Mouse (Mus musculus) liver, embryonic 13.5 days (tissue): Measurements from ENCODE around the gene Trim43a. TPM values are rescaled to one million over a fixed set of nuclear protein-coding genes. Genes with fewer than 3 reads are reported as not detected.
"Not testable (repeated sequence)": the region's sequence is repeated elsewhere in the genome, so short reads cannot be mapped to it uniquely, and the experiment has no call there.

Experiments used
- ATAC-seq: fragments of 200-750 bp; cut with Nextera tagmentation; 2 replicates; pipeline ENCODE4 v1.8.0; 2017; ENCODE audit warnings: low read depth, mild to moderate bottlenecking, moderate number of reproducible peaks, moderate library complexity
- DNase-seq: peaks from one replicate; pipeline ENCODE4 v3.0.0; 2022
- H3K27ac ChIP-seq: fragments of 300-500 bp; sonication (generic); 2 replicates; pipeline ENCODE4 v1.5.1; 2015; ENCODE audit warnings: moderate library complexity, mild to moderate bottlenecking, inconsistent platforms
- H3K27me3 ChIP-seq: fragments of 300-500 bp; sonication (generic); 2 replicates; pipeline ENCODE4 v1.6.1; 2015; ENCODE audit warnings: mild to moderate bottlenecking, inconsistent platforms
- H3K36me3 ChIP-seq: fragments of 300-500 bp; sonication (generic); 2 replicates; pipeline ENCODE4 v1.6.1; 2015; ENCODE audit warnings: mild to moderate bottlenecking, inconsistent platforms
- H3K4me1 ChIP-seq: fragments of 300-500 bp; sonication (generic); replicated peaks from 2 replicates; pipeline ENCODE4 v1.6.1; 2015; ENCODE audit warnings: inconsistent platforms
- H3K4me2 ChIP-seq: fragments of 300-500 bp; sonication (generic); 2 replicates; pipeline ENCODE4 v1.6.1; 2015; ENCODE audit warnings: inconsistent platforms, mild to moderate bottlenecking, moderate library complexity
- H3K4me3 ChIP-seq: fragments of 300-500 bp; sonication (generic); replicated peaks from 2 replicates; pipeline ENCODE4 v1.5.1; 2015; ENCODE audit warnings: mild to moderate bottlenecking, inconsistent platforms
- H3K9ac ChIP-seq: fragments of 300-500 bp; sonication (generic); 2 replicates; pipeline ENCODE4 v1.6.1; 2015; ENCODE audit warnings: mild to moderate bottlenecking, inconsistent platforms
- H3K9me3 ChIP-seq: fragments of 300-500 bp; sonication (generic); replicated peaks from 2 replicates; pipeline ENCODE4 v1.6.1; 2016; ENCODE audit warnings: inconsistent platforms
- WGBS: fragments of 180-500 bp; shearing (Covaris S2); methylation state at CpG from one replicate; pipeline ENCODE4 v1.1.7; 2015; ENCODE audit not compliant: insufficient replicate concordance; 5-methylcytosine and 5-hydroxymethylcytosine counted together
- polyA plus RNA-seq: library from polyadenylated mRNA; unstranded; fragments of >200 nt; fragmentation: Nextera tagmentation; extraction: Ambion mirVana; gene quantifications from 2 replicates; pipeline ENCODE4 v1.2.1, GENCODE M21; 2015

Trim43a gene
- polyA plus RNA-seq, 1 experiment from 2014 or later = not detected

- Histone ChIP-seq H3K27ac (no peak overlapping the region), H3K27me3 (no peaks in the 10 kb centered on the region), H3K9ac (no peak overlapping the region), H3K4me3 (no peak overlapping the region), H3K4me2 (no peak overlapping the region), H3K4me1 (no peaks in the 10 kb centered on the region), H3K36me3 (peaks cover 36% of the 10 kb centered on the region), H3K9me3 (no peaks in the 10 kb centered on the region)
- DNase-seq (no peak), ATAC-seq (no peak)
- 75% methylated on average over 4 of the region's 4 CpGs for WGBS
Observed at GRCm38 (mm10) chr9:88558146-88558545, 22.5 kb upstream of the Trim43a start.

DNA sequence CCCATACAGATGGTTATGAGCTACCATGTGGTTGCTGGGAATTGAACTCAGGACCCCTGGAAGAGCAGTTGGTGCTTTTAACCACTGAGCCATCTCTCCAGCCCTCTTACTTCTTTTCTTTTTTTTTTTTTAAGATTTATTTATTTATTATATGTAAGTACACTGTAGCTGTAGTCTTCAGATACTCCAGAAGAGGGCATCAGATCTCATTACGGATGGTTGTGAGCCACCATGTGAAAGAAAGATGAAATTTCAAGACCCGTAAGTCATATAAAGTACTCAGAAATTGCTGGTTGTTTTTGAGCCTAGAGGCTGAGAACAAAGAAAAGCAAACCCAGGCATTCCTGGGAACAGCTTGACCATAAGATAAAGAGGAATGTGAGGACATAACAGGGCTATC is 19.2 kb upstream of the Trim43a start:
- DNase-seq = not testable (repeated sequence)

DNA sequence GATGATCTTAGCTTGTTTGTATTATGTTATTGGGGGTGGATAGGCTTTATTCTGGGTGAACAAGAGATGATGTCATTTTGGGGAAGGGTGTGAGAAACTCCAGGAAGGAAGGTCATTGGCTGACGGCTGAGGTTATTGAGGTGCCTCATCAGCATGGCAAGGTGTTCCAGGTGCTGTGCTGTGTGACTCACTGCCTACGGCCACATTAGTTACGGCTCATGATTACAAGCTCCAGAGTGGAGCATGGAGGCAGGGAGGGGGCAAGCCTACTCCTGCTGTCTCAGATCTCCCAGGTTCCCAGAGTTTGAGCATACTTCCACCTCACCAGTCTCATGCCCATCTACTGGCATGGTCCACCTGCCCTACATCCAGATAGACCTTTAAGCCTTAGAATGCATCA is 10.2 kb upstream of the Trim43a start:
- peaks cover 21% of the 10 kb centered on the region for H3K9me3 ChIP-seq
- H3K4me1 ChIP-seq, H3K4me2 ChIP-seq, H3K27me3 ChIP-seq, DNase-seq, H3K4me3 ChIP-seq, H3K9ac ChIP-seq, ATAC-seq, H3K27ac ChIP-seq: not testable (repeated sequence)
- 88% methylated on average over 3 of the region's 3 CpGs for WGBS
- peaks cover 40% of the 10 kb centered on the region for H3K36me3 ChIP-seq

More for the DNA sequence above, 19.2 kb upstream of the Trim43a start:
- H3K36me3 ChIP-seq = peaks cover 32% of the 10 kb centered on the region
- H3K9me3 ChIP-seq, H3K4me2 ChIP-seq, H3K27ac ChIP-seq, H3K4me1 ChIP-seq, H3K9ac ChIP-seq, H3K27me3 ChIP-seq, ATAC-seq, H3K4me3 ChIP-seq: not testable (repeated sequence)
- WGBS = 88% methylated on average over 2 of the region's 2 CpGs

- not testable (repeated sequence) for ATAC-seq, DNase-seq, H3K4me1 ChIP-seq, H3K27ac ChIP-seq, H3K4me2 ChIP-seq, H3K27me3 ChIP-seq, H3K4me3 ChIP-seq, H3K9me3 ChIP-seq, H3K36me3 ChIP-seq, H3K9ac ChIP-seq
- WGBS = 55% methylated on average over 6 of the region's 6 CpGs
Observed at GRCm38 (mm10) chr9:88593708-88594107, 13.0 kb downstream of the Trim43a start.

DNA sequence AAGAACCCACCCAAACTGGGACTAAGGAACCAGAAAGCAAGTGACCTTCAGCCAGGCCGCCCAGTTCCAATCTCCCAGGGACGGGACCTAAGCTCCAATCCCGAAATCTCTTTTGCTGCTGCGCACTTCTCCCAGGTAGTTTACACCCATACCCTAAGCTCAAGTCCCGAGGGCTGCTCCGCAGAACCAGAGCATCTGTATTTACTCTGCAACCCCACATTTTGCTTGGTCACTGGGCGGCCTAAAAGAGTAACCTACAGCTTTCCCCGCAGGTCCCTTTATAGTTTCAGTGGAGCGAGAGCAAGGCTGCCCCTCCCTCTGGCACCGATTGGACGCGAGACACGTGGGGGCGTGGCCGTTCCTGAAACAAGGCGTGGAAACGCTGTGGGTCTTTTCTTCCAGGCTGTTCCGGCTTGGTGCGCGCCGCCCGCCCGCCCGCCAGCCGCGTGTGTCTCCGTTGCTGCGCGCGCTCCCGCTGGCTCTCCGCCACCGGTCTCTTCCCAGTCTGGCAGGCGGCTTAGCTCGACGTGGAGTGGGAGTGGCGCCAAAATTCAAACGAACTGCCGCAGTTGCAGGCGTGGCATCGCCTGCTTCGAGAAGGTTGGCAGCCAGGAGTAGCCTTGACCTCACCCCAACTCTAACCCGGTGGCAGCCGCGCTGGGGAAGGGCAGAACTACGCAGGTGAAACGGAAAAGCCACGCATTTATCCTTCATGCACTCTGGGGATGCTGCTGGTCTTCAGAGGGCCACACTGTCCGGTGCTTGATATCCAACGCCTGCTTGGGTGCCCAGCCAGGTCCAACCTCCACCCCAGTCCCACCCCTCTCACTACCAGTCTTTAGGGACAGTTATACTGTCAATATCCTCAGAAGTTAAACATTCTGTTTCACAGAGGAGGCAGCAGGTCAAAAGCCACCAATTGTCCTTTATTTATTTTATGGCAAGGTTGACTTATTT is 18.8 kb downstream of the Trim43a start:
- not testable (repeated sequence) for H3K27me3 ChIP-seq, H3K36me3 ChIP-seq, H3K9me3 ChIP-seq, H3K27ac ChIP-seq, H3K4me1 ChIP-seq
- DNase-seq (peak; percentile 92), ATAC-seq (peak; percentile 97)
- Histone ChIP-seq H3K9ac (peak overlapping the region; percentile 51; the same call in 1 of the 2 replicates), H3K4me2 (peak overlapping the region; percentile 71), H3K4me3 (peak overlapping the region; percentile 51)
- WGBS = 2% methylated on average over 47 of the region's 50 CpGs

DNA sequence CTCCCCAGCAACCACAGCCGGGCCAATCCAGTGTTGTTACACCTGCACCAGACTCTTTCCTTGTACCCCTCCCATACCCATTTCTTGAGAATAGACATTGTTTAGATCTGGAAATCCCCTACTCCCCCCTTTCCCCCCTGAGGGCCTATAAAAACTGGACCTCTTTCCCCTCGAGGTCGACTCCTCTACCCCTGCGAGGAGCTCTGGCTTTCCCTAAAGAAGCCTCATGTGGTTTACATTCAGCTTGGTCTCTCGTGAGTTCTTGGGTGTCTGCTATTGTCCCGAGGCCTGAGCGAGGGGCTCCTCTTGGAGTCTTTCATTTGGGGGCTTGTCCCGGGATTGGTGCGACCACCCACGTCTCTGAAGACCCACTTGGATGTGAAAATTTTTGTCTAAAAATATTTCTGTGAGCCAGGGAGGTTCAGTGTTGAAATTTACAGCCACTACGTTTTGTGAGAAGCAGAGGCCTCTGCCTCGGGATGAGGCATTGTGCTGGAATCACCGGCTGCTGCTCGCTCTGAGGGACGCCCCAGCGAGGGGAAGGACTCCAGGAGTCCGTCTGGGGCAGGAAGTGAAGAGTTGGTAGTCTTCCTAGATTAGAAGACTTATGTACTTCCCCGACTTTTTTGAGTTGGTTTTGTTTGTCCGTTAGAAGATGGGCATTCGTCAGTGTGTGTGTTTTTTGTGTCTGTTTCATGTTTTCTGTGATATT is 45.3 kb downstream of the Trim43a start:
- WGBS = 57% methylated on average over 16 of the region's 20 CpGs
- not testable (repeated sequence) for H3K9me3 ChIP-seq, H3K4me2 ChIP-seq, H3K4me1 ChIP-seq, H3K4me3 ChIP-seq, H3K27ac ChIP-seq, H3K9ac ChIP-seq, H3K27me3 ChIP-seq, ATAC-seq, H3K36me3 ChIP-seq, DNase-seq

DNA sequence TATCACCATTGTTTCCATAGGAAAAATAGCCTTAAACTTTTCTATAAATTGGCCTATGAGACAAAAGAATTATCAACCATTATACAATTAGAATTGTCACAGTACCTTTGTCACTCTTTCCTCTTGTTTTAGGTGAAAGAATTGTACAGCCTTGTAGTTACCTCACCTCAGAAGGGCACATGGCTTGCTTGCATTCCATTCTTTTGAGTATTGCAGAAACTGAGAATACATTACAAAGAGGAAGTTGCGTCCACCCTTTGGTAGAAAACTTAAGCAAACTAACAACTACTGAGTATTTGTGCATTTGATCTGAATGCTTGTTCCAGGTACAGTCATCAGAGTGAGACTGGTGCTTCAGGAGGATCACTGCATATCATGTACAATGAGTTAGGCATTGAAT is 57.4 kb downstream of the Trim43a start:
- not testable (repeated sequence) for H3K27ac ChIP-seq, DNase-seq, H3K4me3 ChIP-seq, H3K36me3 ChIP-seq, H3K9ac ChIP-seq, H3K9me3 ChIP-seq, ATAC-seq, H3K27me3 ChIP-seq, H3K4me1 ChIP-seq, H3K4me2 ChIP-seq
- 56% methylated on average over 1 of the region's 1 CpGs for WGBS

Other genes starting within 250 kb of the Trim43a start
- 11.8 and 15.6 TPM in 2 replicates for gene Snx14, start 141.9 kb upstream of the Trim43a start, polyA plus RNA-seq
- not detected in 2 replicates for gene Gm20537, start 124.3 kb upstream of the Trim43a start, polyA plus RNA-seq
- gene Syncrip, start 98.3 kb upstream of the Trim43a start, polyA plus RNA-seq = 52.5 and 77.9 TPM in 2 replicates
- 5.1 and 5.2 TPM in 2 replicates for gene Zfp949, start 32.9 kb upstream of the Trim43a start, polyA plus RNA-seq
- 25.2 and 27.7 TPM in 2 replicates for gene Mthfsl, start 139.4 kb downstream of the Trim43a start, polyA plus RNA-seq
- 0.18 and 0.20 TPM in 2 replicates for gene Bcl2a1d, start 151.0 kb downstream of the Trim43a start, polyA plus RNA-seq